22 mouse cellular contexts compared by ENCODE assay signal in genomic region chr11:65638211-65638610, GRCm38 (mm10).
DNase-seq lines count a peak whose midpoint lies in the region; ATAC-seq lines count a peak whose summit lies in the region.
"Had no signal": no experiment of that assay in that cellular context is flagged by ENCODE, and none has a peak within 500 bp of the region (broad histone marks: within the 10 kb centered on the region; RNA-seq: fewer than 3 reads in every experiment).

No protein-coding gene starts in this region.

- intact Hi-C loops in heart, postnatal 10 days (cut with DNase I), result loop anchor here (10.0 kb wide), 2 partner anchors 273 to 373 kb away; partner anchors contain the start of gene Myocd

- peak; percentile 70 for DNase-seq in heart, adult 11 months
- DNase-seq in heart, postnatal 10 days, result no peak
- no peak for DNase-seq in heart, embryonic 10.5 days (ENCODE audit: low spot score)
- DNase-seq in Muller cell, postnatal 12 days (ENCODE audit: inconsistent ontology term), result peak; percentile 56
- no peak for DNase-seq in gastrocnemius, postnatal 25 days
- DNase-seq: adrenal gland, adult 2 months; adrenal gland, adult 8-10 months; adrenal gland, postnatal 10 days; adrenal gland, postnatal 14 days; adrenal gland, postnatal 25 days; adrenal gland, postnatal 36 days; B cell, adult 2 months; cerebellum, adult 11 months; cerebellum, adult 11-12 months; cerebellum, adult 18-20 months; cerebellum, adult 2 months had no signal

- H3K4me2 ChIP-seq in heart, embryonic 12.5 days, result no peak overlapping the region

- no peaks in the 10 kb centered on the region for H3K27me3 ChIP-seq in heart, embryonic 10.5 days (ENCODE audit: insufficient read depth, poor library complexity, severe bottlenecking)
- no peaks in the 10 kb centered on the region for H3K27me3 ChIP-seq in heart, embryonic 12.5 days (replicated peaks)
- H3K27me3 ChIP-seq: CH12.LX had no signal

- ATAC-seq in heart, embryonic 12.5 days (ENCODE audit: insufficient number of reproducible peaks, low FRiP score), result no peak
- ATAC-seq: activated CD4-positive, CD25-positive, alpha-beta regulatory T cell, adult 4 months; CD4-positive, CD25-positive, alpha-beta regulatory T cell, adult 4 months; Patski had no signal

- no peaks in the 10 kb centered on the region for H3K36me3 ChIP-seq in heart, embryonic 10.5 days
- H3K36me3 ChIP-seq in heart, embryonic 12.5 days, result no peaks in the 10 kb centered on the region
- H3K36me3 ChIP-seq: G1E had no signal

- peaks cover 45% of the 10 kb centered on the region for H3K4me1 ChIP-seq in heart, embryonic 10.5 days
- peaks cover 35% of the 10 kb centered on the region for H3K4me1 ChIP-seq in heart, embryonic 12.5 days (replicated peaks)

- 84% methylated on average over 2 of the region's 2 CpGs for WGBS in heart, embryonic 10.5 days
- 81% methylated on average over 2 of the region's 2 CpGs for WGBS in heart, embryonic 12.5 days

- H3K4me3 ChIP-seq in heart, embryonic 10.5 days, result no peak overlapping the region
- no peak overlapping the region for H3K4me3 ChIP-seq in heart, embryonic 12.5 days

- no peaks in the 10 kb centered on the region for H3K9me3 ChIP-seq in heart, embryonic 10.5 days
- H3K9me3 ChIP-seq in heart, embryonic 12.5 days (replicated peaks), result no peaks in the 10 kb centered on the region
- H3K9me3 ChIP-seq: G1E had no signal

- H3K9ac ChIP-seq in heart, embryonic 12.5 days, result no peak overlapping the region

- H3K27ac ChIP-seq in heart, embryonic 10.5 days, result peak overlapping the region; percentile 67
- H3K27ac ChIP-seq in heart, embryonic 12.5 days (ENCODE audit: poor library complexity, severe bottlenecking), result no peak overlapping the region

Comparison
In these comparisons a context has a peak if more than half of its experiments do, and no peak if none do; other contexts are left out.
1. DNase-seq: peak in heart, adult 11 months (single experiment) and Muller cell, postnatal 12 days (single experiment); none in heart, postnatal 10 days (0 of 2), heart, embryonic 10.5 days (single experiment) and gastrocnemius, postnatal 25 days (single experiment).